Mouse (Mus musculus): Measurements from ENCODE around the gene Trp53tg5. TPM values are rescaled to one million over a fixed set of nuclear protein-coding genes. Genes with fewer than 3 reads are reported as not detected.

Gene Trp53tg5
- polyA plus RNA-seq, 1 experiment from 2014 or later, result not detected

GRCm38 (mm10) chr2:164500511-164500910 lies 27.0 kb upstream of the Trp53tg5 start:
- Histone ChIP-seq H3K9ac (replicated peaks; ENCODE audit: low read length) (no peak overlapping the region), H3K36me3 (ENCODE audit: control insufficient read depth, insufficient read depth, low read length) (peaks cover 61% of the 10 kb centered on the region), H3K9me3 (ENCODE audit: control insufficient read depth, low read length) (no peaks in the 10 kb centered on the region), H3K27me3 (ENCODE audit: control insufficient read depth, insufficient read depth, low read length) (no peaks in the 10 kb centered on the region), H3K4me2 (ENCODE audit: low read length) (no peak overlapping the region), H3K4me3 (replicated peaks; ENCODE audit: low read depth, low read length) (no peak overlapping the region), H3K4me1 (ENCODE audit: control insufficient read depth, insufficient read depth, low read length) (peaks cover 13% of the 10 kb centered on the region), H3K27ac (replicated peaks; ENCODE audit: low read depth, low read length) (no peak overlapping the region)
- no peak for ATAC-seq (ENCODE audit: low FRiP score, low TSS enrichment)
- WGBS, result 97% methylated on average over 7 of the region's 7 CpGs
- DNase-seq, result no peak

GRCm38 (mm10) chr2:164499317-164499716 lies 25.8 kb upstream of the Trp53tg5 start:
- DNase-seq (no peak), ATAC-seq (ENCODE audit: low FRiP score, low TSS enrichment) (no peak)
- 79% methylated on average over 5 of the region's 5 CpGs for WGBS
- Histone ChIP-seq H3K4me1 (ENCODE audit: control insufficient read depth, insufficient read depth, low read length) (peaks cover 13% of the 10 kb centered on the region), H3K4me3 (replicated peaks; ENCODE audit: low read depth, low read length) (no peak overlapping the region), H3K9ac (replicated peaks; ENCODE audit: low read length) (no peak overlapping the region), H3K36me3 (ENCODE audit: control insufficient read depth, insufficient read depth, low read length) (peaks cover 49% of the 10 kb centered on the region), H3K27me3 (ENCODE audit: control insufficient read depth, insufficient read depth, low read length) (no peaks in the 10 kb centered on the region), H3K4me2 (ENCODE audit: low read length) (no peak overlapping the region), H3K27ac (replicated peaks; ENCODE audit: low read depth, low read length) (no peak overlapping the region), H3K9me3 (ENCODE audit: control insufficient read depth, low read length) (no peaks in the 10 kb centered on the region)

- Histone ChIP-seq H3K27me3 (ENCODE audit: control insufficient read depth, insufficient read depth, low read length) (no peaks in the 10 kb centered on the region), H3K9ac (replicated peaks; ENCODE audit: low read length) (peak overlapping the region; percentile 76), H3K9me3 (ENCODE audit: control insufficient read depth, low read length) (no peaks in the 10 kb centered on the region), H3K36me3 (ENCODE audit: control insufficient read depth, insufficient read depth, low read length) (peaks cover 34% of the 10 kb centered on the region), H3K4me1 (ENCODE audit: control insufficient read depth, insufficient read depth, low read length) (peaks cover 13% of the 10 kb centered on the region), H3K4me3 (replicated peaks; ENCODE audit: low read depth, low read length) (peak overlapping the region; percentile 81), H3K27ac (replicated peaks; ENCODE audit: low read depth, low read length) (peak overlapping the region; percentile 80; the same call in 1 of the 2 replicates), H3K4me2 (ENCODE audit: low read length) (peak overlapping the region; percentile 97)
- 5% methylated on average over 21 of the region's 21 CpGs for WGBS
- ATAC-seq (ENCODE audit: low FRiP score, low TSS enrichment) (no peak; the same call in 1 of the 2 replicates), DNase-seq (no peak)
Observed at GRCm38 (mm10) chr2:164497691-164498268, 24.3 kb upstream of the Trp53tg5 start.

- peak within 1 kb of the TSS; percentile 80 for H3K27ac ChIP-seq (replicated peaks; ENCODE audit: low read depth, low read length)
- H3K4me2 ChIP-seq (ENCODE audit: low read length), result peak within 1 kb of the TSS; percentile 97
- H3K9me3 ChIP-seq (ENCODE audit: control insufficient read depth, low read length), result no peaks in the 10 kb centered on the region
- DNase-seq, result peak; percentile 93
- H3K9ac ChIP-seq (replicated peaks; ENCODE audit: low read length), result peak within 1 kb of the TSS; percentile 76
- H3K27me3 ChIP-seq (ENCODE audit: control insufficient read depth, insufficient read depth, low read length), result no peaks in the 10 kb centered on the region
- H3K4me1 ChIP-seq (ENCODE audit: control insufficient read depth, insufficient read depth, low read length), result peaks cover 13% of the 10 kb centered on the region
- ATAC-seq (ENCODE audit: low FRiP score, low TSS enrichment), result peak; percentile 95
- H3K36me3 ChIP-seq (ENCODE audit: control insufficient read depth, insufficient read depth, low read length), result peaks cover 27% of the 10 kb centered on the region
- H3K4me3 ChIP-seq (replicated peaks; ENCODE audit: low read depth, low read length), result peak within 1 kb of the TSS; percentile 81
- WGBS, result 4% methylated on average over 43 of the region's 43 CpGs
Observed at GRCm38 (mm10) chr2:164496847-164497690, 23.5 kb upstream of the Trp53tg5 start, which contains the start of gene Pigt. Gene Pigt, plus strand, starts transcription at chr2:164497520.

- H3K4me1 ChIP-seq (ENCODE audit: control insufficient read depth, insufficient read depth, low read length), result peaks cover 13% of the 10 kb centered on the region
- no peak for DNase-seq
- 56% methylated on average over 1 of the region's 1 CpGs for WGBS
- no peak for ATAC-seq (ENCODE audit: low FRiP score, low TSS enrichment)
- no peak overlapping the region for H3K4me3 ChIP-seq (replicated peaks; ENCODE audit: low read depth, low read length)
- H3K27ac ChIP-seq (replicated peaks; ENCODE audit: low read depth, low read length), result no peak overlapping the region
- H3K4me2 ChIP-seq (ENCODE audit: low read length), result peak overlapping the region; percentile 97
- no peaks in the 10 kb centered on the region for H3K27me3 ChIP-seq (ENCODE audit: control insufficient read depth, insufficient read depth, low read length)
- H3K9me3 ChIP-seq (ENCODE audit: control insufficient read depth, low read length), result no peaks in the 10 kb centered on the region
- no peak overlapping the region for H3K9ac ChIP-seq (replicated peaks; ENCODE audit: low read length)
- H3K36me3 ChIP-seq (ENCODE audit: control insufficient read depth, insufficient read depth, low read length), result peaks cover 20% of the 10 kb centered on the region
Observed at GRCm38 (mm10) chr2:164496331-164496730, 22.8 kb upstream of the Trp53tg5 start.

- Histone ChIP-seq H3K36me3 (ENCODE audit: control insufficient read depth, insufficient read depth, low read length) (0 out of 2 replicates have a peak, but pooled peaks cover 4% of the 10 kb centered on the region), H3K4me3 (replicated peaks; ENCODE audit: low read depth, low read length) (no peak overlapping the region), H3K27ac (replicated peaks; ENCODE audit: low read depth, low read length) (no peak overlapping the region), H3K4me2 (ENCODE audit: low read length) (no peak overlapping the region), H3K27me3 (ENCODE audit: control insufficient read depth, insufficient read depth, low read length) (no peaks in the 10 kb centered on the region), H3K4me1 (ENCODE audit: control insufficient read depth, insufficient read depth, low read length) (peaks cover 13% of the 10 kb centered on the region), H3K9me3 (ENCODE audit: control insufficient read depth, low read length) (no peaks in the 10 kb centered on the region), H3K9ac (replicated peaks; ENCODE audit: low read length) (no peak overlapping the region)
- DNase-seq (no peak), ATAC-seq (ENCODE audit: low FRiP score, low TSS enrichment) (no peak)
- 49% methylated on average over 2 of the region's 2 CpGs for WGBS
Observed at GRCm38 (mm10) chr2:164494126-164494525, 20.6 kb upstream of the Trp53tg5 start.

GRCm38 (mm10) chr2:164487812-164488211 lies 14.3 kb upstream of the Trp53tg5 start:
- ATAC-seq (ENCODE audit: low FRiP score, low TSS enrichment) (no peak), DNase-seq (no peak)
- no peak overlapping the region for H3K27ac ChIP-seq (replicated peaks; ENCODE audit: low read depth, low read length)
- H3K27me3 ChIP-seq (ENCODE audit: control insufficient read depth, insufficient read depth, low read length), result peaks cover 21% of the 10 kb centered on the region
- H3K4me3 ChIP-seq (replicated peaks; ENCODE audit: low read depth, low read length), result no peak overlapping the region
- 50% methylated on average over 9 of the region's 9 CpGs for WGBS
- no peaks in the 10 kb centered on the region for H3K9me3 ChIP-seq (ENCODE audit: control insufficient read depth, low read length)
- H3K4me2 ChIP-seq (ENCODE audit: low read length), result no peak overlapping the region
- no peak overlapping the region for H3K9ac ChIP-seq (replicated peaks; ENCODE audit: low read length)
- 0 out of 2 replicates have a peak, but pooled peaks cover 5% of the 10 kb centered on the region for H3K36me3 ChIP-seq (ENCODE audit: control insufficient read depth, insufficient read depth, low read length)
- H3K4me1 ChIP-seq (ENCODE audit: control insufficient read depth, insufficient read depth, low read length), result 0 out of 2 replicates have a peak, but pooled peaks cover 16% of the 10 kb centered on the region

- 14% methylated on average over 11 of the region's 11 CpGs for WGBS
- H3K4me3 ChIP-seq (replicated peaks; ENCODE audit: low read depth, low read length), result peak overlapping the region; percentile 65
- ATAC-seq (ENCODE audit: low FRiP score, low TSS enrichment), result no peak
- H3K36me3 ChIP-seq (ENCODE audit: control insufficient read depth, insufficient read depth, low read length), result 0 out of 2 replicates have a peak, but pooled peaks cover 5% of the 10 kb centered on the region
- peak overlapping the region; percentile 100 for H3K4me2 ChIP-seq (ENCODE audit: low read length)
- H3K9me3 ChIP-seq (ENCODE audit: control insufficient read depth, low read length), result no peaks in the 10 kb centered on the region
- H3K27me3 ChIP-seq (ENCODE audit: control insufficient read depth, insufficient read depth, low read length), result peaks cover 21% of the 10 kb centered on the region
- H3K27ac ChIP-seq (replicated peaks; ENCODE audit: low read depth, low read length), result no peak overlapping the region
- H3K9ac ChIP-seq (replicated peaks; ENCODE audit: low read length), result peak overlapping the region; percentile 67
- 0 out of 2 replicates have a peak, but pooled peaks cover 16% of the 10 kb centered on the region for H3K4me1 ChIP-seq (ENCODE audit: control insufficient read depth, insufficient read depth, low read length)
- no peak for DNase-seq
Observed at GRCm38 (mm10) chr2:164487115-164487527, 13.6 kb upstream of the Trp53tg5 start.

All from midbrain, embryonic 14.5 days (tissue).